Mouse (Mus musculus) neural tube, embryonic 13.5 days (tissue): Measurements from ENCODE around the gene Nynrin. TPM values are rescaled to one million over a fixed set of nuclear protein-coding genes. Genes with fewer than 3 reads are reported as not detected.

Experiments used
- ATAC-seq: fragments of 200-750 bp; cut with Nextera tagmentation; 2 replicates; pipeline ENCODE4 v1.8.0; 2017; ENCODE audit warnings: low read depth, mild to moderate bottlenecking, moderate TSS enrichment, moderate library complexity
- H3K27ac ChIP-seq: fragments of 300-500 bp; sonication (generic); replicated peaks from 2 replicates; pipeline ENCODE4 v1.5.1; 2015; ENCODE audit warnings: moderate library complexity, mild to moderate bottlenecking, inconsistent platforms
- H3K27me3 ChIP-seq: fragments of 300-500 bp; sonication (generic); 2 replicates; pipeline ENCODE4 v1.6.1; 2015; ENCODE audit warnings: mild to moderate bottlenecking, inconsistent platforms
- H3K36me3 ChIP-seq: fragments of 300-500 bp; sonication (generic); 2 replicates; pipeline ENCODE4 v1.6.1; 2015; ENCODE audit warnings: mild to moderate bottlenecking, inconsistent platforms
- H3K4me1 ChIP-seq: fragments of 300-500 bp; sonication (generic); replicated peaks from 2 replicates; pipeline ENCODE4 v1.6.1; 2015; ENCODE audit warnings: inconsistent platforms
- H3K4me2 ChIP-seq: fragments of 300-500 bp; sonication (generic); 2 replicates; pipeline ENCODE4 v1.6.1; 2015; ENCODE audit warnings: inconsistent platforms, mild to moderate bottlenecking, moderate library complexity
- H3K4me3 ChIP-seq: fragments of 300-500 bp; sonication (generic); 2 replicates; pipeline ENCODE4 v1.5.1; 2015; ENCODE audit warnings: mild to moderate bottlenecking, inconsistent platforms
- H3K9ac ChIP-seq: fragments of 300-500 bp; sonication (generic); 2 replicates; pipeline ENCODE4 v1.6.1; 2015; ENCODE audit warnings: moderate library complexity, mild to moderate bottlenecking, inconsistent platforms
- H3K9me3 ChIP-seq: fragments of 300-500 bp; sonication (generic); 2 replicates; pipeline ENCODE4 v1.6.1; 2016; ENCODE audit warnings: inconsistent platforms
- WGBS: fragments of 180-500 bp; shearing (Covaris S2); methylation state at CpG from one replicate; pipeline ENCODE4 v1.1.7; 2015; 5-methylcytosine and 5-hydroxymethylcytosine counted together
- polyA plus RNA-seq: library from polyadenylated mRNA; unstranded; fragments of >200 nt; fragmentation: Nextera tagmentation; extraction: Ambion mirVana; gene quantifications from 2 replicates; pipeline ENCODE4 v1.2.1, GENCODE M21; 2015

Nynrin gene
- polyA plus RNA-seq, 1 experiment from 2014 or later = 11.8 TPM

- Histone ChIP-seq H3K4me2 (no peak overlapping the region), H3K27ac (no peak overlapping the region), H3K9ac (no peak overlapping the region), H3K4me3 (no peak overlapping the region), H3K4me1 (peaks cover 12% of the 10 kb centered on the region), H3K27me3 (no peaks in the 10 kb centered on the region), H3K36me3 (peaks cover 57% of the 10 kb centered on the region), H3K9me3 (no peaks in the 10 kb centered on the region)
- WGBS = 94% methylated on average over 12 of the region's 12 CpGs
- no peak for ATAC-seq
Measured at GRCm38 (mm10) chr14:55872039-55872438, 18.2 kb downstream of the Nynrin start.

GRCm38 (mm10) chr14:55872551-55872950 is 18.7 kb downstream of the Nynrin start:
- Histone ChIP-seq H3K27me3 (no peaks in the 10 kb centered on the region), H3K4me1 (peaks cover 14% of the 10 kb centered on the region), H3K9me3 (no peaks in the 10 kb centered on the region), H3K4me3 (no peak overlapping the region), H3K36me3 (peaks cover 55% of the 10 kb centered on the region), H3K27ac (no peak overlapping the region), H3K4me2 (no peak overlapping the region), H3K9ac (no peak overlapping the region)
- 94% methylated on average over 17 of the region's 17 CpGs for WGBS
- ATAC-seq = no peak

- peaks cover 48% of the 10 kb centered on the region for H3K36me3 ChIP-seq
- WGBS = 84% methylated on average over 8 of the region's 8 CpGs
- H3K4me3 ChIP-seq = no peak overlapping the region
- H3K9me3 ChIP-seq = no peaks in the 10 kb centered on the region
- ATAC-seq = peak; percentile 45
- no peak overlapping the region for H3K27ac ChIP-seq
- peak overlapping the region; percentile 29 for H3K4me2 ChIP-seq
- peaks cover 18% of the 10 kb centered on the region for H3K4me1 ChIP-seq
- peak overlapping the region; percentile 26; the same call in 1 of the 2 replicates for H3K9ac ChIP-seq
- H3K27me3 ChIP-seq = no peaks in the 10 kb centered on the region
Measured at GRCm38 (mm10) chr14:55873242-55873713, 19.5 kb downstream of the Nynrin start.

GRCm38 (mm10) chr14:55873714-55874683 is 20.2 kb downstream of the Nynrin start:
- H3K4me1 ChIP-seq = peaks cover 18% of the 10 kb centered on the region
- no peaks in the 10 kb centered on the region for H3K9me3 ChIP-seq
- no peaks in the 10 kb centered on the region for H3K27me3 ChIP-seq
- peak overlapping the region; percentile 10; the same call in 1 of the 2 replicates for H3K4me3 ChIP-seq
- peak; percentile 70 for ATAC-seq
- H3K27ac ChIP-seq = no peak overlapping the region; the same call in 1 of the 2 replicates
- WGBS = 15% methylated on average over 30 of the region's 30 CpGs
- peaks cover 41% of the 10 kb centered on the region for H3K36me3 ChIP-seq
- H3K9ac ChIP-seq = peak overlapping the region; percentile 26; the same call in 1 of the 2 replicates
- H3K4me2 ChIP-seq = peak overlapping the region; percentile 29

GRCm38 (mm10) chr14:55877469-55878315 is 23.9 kb downstream of the Nynrin start:
- Histone ChIP-seq H3K27ac (no peak overlapping the region), H3K4me3 (no peak overlapping the region), H3K36me3 (peaks cover 5% of the 10 kb centered on the region), H3K9ac (no peak overlapping the region), H3K27me3 (no peaks in the 10 kb centered on the region), H3K9me3 (no peaks in the 10 kb centered on the region), H3K4me2 (0 out of 2 replicates have a peak overlapping the region, but pooled peaks have one; percentile 13), H3K4me1 (peaks cover 18% of the 10 kb centered on the region)
- WGBS = 30% methylated on average over 14 of the region's 14 CpGs
- ATAC-seq = no peak

- 26% methylated on average over 7 of the region's 7 CpGs for WGBS
Measured at GRCm38 (mm10) chr14:55878316-55878940, 24.6 kb downstream of the Nynrin start.

GRCm38 (mm10) chr14:55879623-55880022 is 25.8 kb downstream of the Nynrin start:
- Histone ChIP-seq H3K27ac (no peak overlapping the region), H3K4me2 (no peak overlapping the region), H3K4me1 (peaks cover 14% of the 10 kb centered on the region), H3K9me3 (no peaks in the 10 kb centered on the region), H3K27me3 (no peaks in the 10 kb centered on the region), H3K9ac (no peak overlapping the region), H3K36me3 (no peaks in the 10 kb centered on the region), H3K4me3 (no peak overlapping the region)
- no peak for ATAC-seq
- 37% methylated on average over 1 of the region's 1 CpGs for WGBS

More at GRCm38 (mm10) chr14:55878316-55878940, 24.6 kb downstream of the Nynrin start:
- H3K4me3 ChIP-seq = no peak overlapping the region
- no peaks in the 10 kb centered on the region for H3K36me3 ChIP-seq
- no peak overlapping the region for H3K9ac ChIP-seq
- H3K27me3 ChIP-seq = no peaks in the 10 kb centered on the region
- H3K27ac ChIP-seq = no peak overlapping the region
- ATAC-seq = no peak
- no peak overlapping the region for H3K4me2 ChIP-seq
- no peaks in the 10 kb centered on the region for H3K9me3 ChIP-seq
- peaks cover 13% of the 10 kb centered on the region for H3K4me1 ChIP-seq

GRCm38 (mm10) chr14:55880982-55881381 is 27.2 kb downstream of the Nynrin start:
- no peak overlapping the region for H3K27ac ChIP-seq
- no peaks in the 10 kb centered on the region for H3K36me3 ChIP-seq
- H3K4me1 ChIP-seq = peaks cover 22% of the 10 kb centered on the region
- H3K9ac ChIP-seq = no peak overlapping the region
- no peak for ATAC-seq
- WGBS = 88% methylated on average over 8 of the region's 8 CpGs
- no peak overlapping the region for H3K4me3 ChIP-seq
- H3K27me3 ChIP-seq = no peaks in the 10 kb centered on the region
- no peak overlapping the region for H3K4me2 ChIP-seq
- H3K9me3 ChIP-seq = no peaks in the 10 kb centered on the region

- Histone ChIP-seq H3K4me1 (peaks cover 30% of the 10 kb centered on the region), H3K9ac (no peak overlapping the region), H3K27me3 (no peaks in the 10 kb centered on the region), H3K4me2 (no peak overlapping the region), H3K36me3 (peaks cover 2% of the 10 kb centered on the region), H3K4me3 (no peak overlapping the region), H3K27ac (no peak overlapping the region), H3K9me3 (no peaks in the 10 kb centered on the region)
- ATAC-seq = no peak
- WGBS = 82% methylated on average over 6 of the region's 6 CpGs
Measured at GRCm38 (mm10) chr14:55882171-55882641, 28.4 kb downstream of the Nynrin start.

- Histone ChIP-seq H3K9ac (no peak overlapping the region), H3K4me3 (no peak overlapping the region), H3K4me2 (no peak overlapping the region), H3K9me3 (no peaks in the 10 kb centered on the region), H3K4me1 (peaks cover 25% of the 10 kb centered on the region), H3K27ac (no peak overlapping the region), H3K27me3 (no peaks in the 10 kb centered on the region), H3K36me3 (peaks cover 12% of the 10 kb centered on the region)
- 96% methylated on average over 13 of the region's 13 CpGs for WGBS
- ATAC-seq = no peak
Measured at GRCm38 (mm10) chr14:55883149-55883661, 29.4 kb downstream of the Nynrin start.

- H3K4me3 ChIP-seq = no peak overlapping the region
- H3K9ac ChIP-seq = 0 out of 2 replicates have a peak overlapping the region, but pooled peaks have one; percentile 87
- H3K36me3 ChIP-seq = peaks cover 17% of the 10 kb centered on the region
- ATAC-seq = no peak
- peaks cover 25% of the 10 kb centered on the region for H3K4me1 ChIP-seq
- WGBS = 89% methylated on average over 12 of the region's 12 CpGs
- no peaks in the 10 kb centered on the region for H3K27me3 ChIP-seq
- H3K9me3 ChIP-seq = no peaks in the 10 kb centered on the region
- peak overlapping the region; percentile 82 for H3K27ac ChIP-seq
- no peak overlapping the region for H3K4me2 ChIP-seq
Measured at GRCm38 (mm10) chr14:55883663-55884062, 29.9 kb downstream of the Nynrin start.
